ENCODE assay signal across 9 mouse cellular contexts in genomic region chr12:82946507-82946906, GRCm38 (mm10).
A peak's percentile ranks its signal among the peaks of the same experiment; 100 is the strongest.
DNase-seq lines count a peak whose midpoint lies in the region; ATAC-seq and TF ChIP-seq lines count a peak whose summit lies in the region.
"Had no signal": no experiment of that assay in that cellular context is flagged by ENCODE, and none has a peak within 500 bp of the region (broad histone marks: within the 10 kb centered on the region; RNA-seq: fewer than 3 reads in every experiment).

No protein-coding gene starts in this region.

- DNase-seq in CH12.LX (ENCODE audit: extremely low read depth): peak; percentile 82
- DNase-seq in adrenal gland, adult 8-10 months: peak; percentile 63
- DNase-seq in embryo, embryonic 11.5 days (ENCODE audit: low read depth, low spot score): peak; percentile 59
- DNase-seq in heart, adult 2 months: peak; percentile 72 to 86
- DNase-seq in kidney, postnatal 25 days: peak; percentile 75 to 87
- DNase-seq in liver, embryonic 14.5 days (ENCODE audit: low read depth in 3 of 3, low spot score in 3 of 3): peak in 2 of 3 experiments; percentile 9 to 27
- DNase-seq in right cerebral cortex, postnatal 10 days (ENCODE audit: low spot score in 2 of 2): peak; percentile 83 to 92
- DNase-seq in urinary bladder, postnatal 4 days (ENCODE audit: low spot score in 2 of 2): peak; percentile 66 to 83

- H3K27ac ChIP-seq in CH12.LX (ENCODE audit: insufficient read depth, low read depth): no peak overlapping the region
- no peak overlapping the region for H3K27ac ChIP-seq in heart, adult 2 months
- no peak overlapping the region for H3K27ac ChIP-seq in liver, embryonic 14.5 days
- H3K27ac ChIP-seq: hindbrain, embryonic 15.5 days had no signal

- no peak overlapping the region for H3K4me3 ChIP-seq in CH12.LX (replicated peaks in 1 of 3; ENCODE audit: low read depth in 2 of 3, low read length in 2 of 3, poor library complexity in 1 of 3)
- no peak overlapping the region for H3K4me3 ChIP-seq in heart, adult 2 months
- no peak overlapping the region for H3K4me3 ChIP-seq in liver, embryonic 14.5 days (ENCODE audit: insufficient read depth in 1 of 2, low read depth in 2 of 2, low read length in 2 of 2)
- H3K4me3 ChIP-seq: hindbrain, embryonic 15.5 days had no signal

- peak; percentile 79 for TF ChIP-seq RAD21 in CH12.LX (IDR thresholded peaks at IDR 0.05; ENCODE audit: low read depth, low read length)

- no peak for TF ChIP-seq EP300 in CH12.LX (IDR thresholded peaks at IDR 0.05; ENCODE audit: low read length)
- TF ChIP-seq EP300 in heart, adult 2 months (IDR thresholded peaks at IDR 0.05; ENCODE audit: insufficient read depth, low read depth, low read length): no peak
- no peak for TF ChIP-seq EP300 in liver, embryonic 14.5 days (IDR thresholded peaks at IDR 0.05; ENCODE audit: low read depth)

- H3K9me3 ChIP-seq in CH12.LX (replicated peaks; ENCODE audit: low read length): no peaks in the 10 kb centered on the region
- H3K9me3 ChIP-seq in liver, embryonic 14.5 days (ENCODE audit: control insufficient read depth, low read length): no peaks in the 10 kb centered on the region
- H3K9me3 ChIP-seq: hindbrain, embryonic 15.5 days had no signal

- H3K27me3 ChIP-seq in CH12.LX (replicated peaks): no peaks in the 10 kb centered on the region
- H3K27me3 ChIP-seq in heart, adult 2 months (ENCODE audit: control insufficient read depth, insufficient read depth, low read length): no peaks in the 10 kb centered on the region
- H3K27me3 ChIP-seq in liver, embryonic 14.5 days (ENCODE audit: control insufficient read depth, insufficient read depth, low read length): no peaks in the 10 kb centered on the region
- H3K27me3 ChIP-seq: hindbrain, embryonic 15.5 days had no signal

- TF ChIP-seq CTCF in CH12.LX (conservative IDR thresholded peaks at IDR 0.05 in 1 of 2, IDR thresholded peaks at IDR 0.05 in 1 of 2; ENCODE audit: low read depth in 2 of 2, low read length in 2 of 2): peak; percentile 81 to 84
- TF ChIP-seq CTCF in heart, adult 2 months (IDR thresholded peaks at IDR 0.05): peak; percentile 92
- TF ChIP-seq CTCF in liver, embryonic 14.5 days (IDR thresholded peaks at IDR 0.05; ENCODE audit: low read depth): peak; percentile 56

- dilution Hi-C loops in CH12.LX (cut with MboI; ENCODE audit: extremely low pct_ligation_motif_present, extremely low pct_unique_long_range_greater_than_20kb, low sequenced_read_pairs): no loop called here

- peak overlapping the region; percentile 76; the same call in 1 of the 2 replicates for H3K4me2 ChIP-seq in CH12.LX (ENCODE audit: insufficient read depth, low read depth, poor library complexity, severe bottlenecking)
- H3K4me2 ChIP-seq in liver, embryonic 14.5 days (ENCODE audit: low read depth): no peak overlapping the region
- H3K4me2 ChIP-seq: hindbrain, embryonic 15.5 days had no signal

- ATAC-seq in liver, embryonic 14.5 days (ENCODE audit: insufficient read depth): no peak

- TF ChIP-seq POLR2A in CH12.LX (IDR thresholded peaks at IDR 0.05; ENCODE audit: low read depth, low read length): no peak
- no peak for TF ChIP-seq POLR2A in heart, adult 2 months (IDR thresholded peaks at IDR 0.05; ENCODE audit: insufficient read depth, low read depth, low read length)

- H3K79me2 ChIP-seq in CH12.LX (replicated peaks; ENCODE audit: control insufficient read depth, extremely low read depth, insufficient read depth, poor library complexity, severe bottlenecking): no peaks in the 10 kb centered on the region
- H3K79me2 ChIP-seq in heart, adult 2 months (replicated peaks; ENCODE audit: control insufficient read depth, insufficient read depth, low read length): no peaks in the 10 kb centered on the region

- no peak overlapping the region for H3K9ac ChIP-seq in CH12.LX (ENCODE audit: insufficient read depth, low read depth)
- H3K9ac ChIP-seq in heart, adult 2 months (ENCODE audit: low read depth, low read length): peak overlapping the region; percentile 44; the same call in 1 of the 2 replicates
- H3K9ac ChIP-seq in liver, embryonic 14.5 days (replicated peaks): no peak overlapping the region
- H3K9ac ChIP-seq: hindbrain, embryonic 15.5 days had no signal

- 5% methylated on average over 5 of the region's 5 CpGs for whole genome bisulfite sequencing in heart, adult 2 months
- WGBS in liver, embryonic 14.5 days (ENCODE audit: insufficient replicate concordance): 21% methylated on average over 5 of the region's 5 CpGs

- intact Hi-C loops in heart, adult 2 months (cut with DNase I): loop anchor here (1.0 to 10.0 kb wide), 4 partner anchors 132 to 448 kb away; no protein-coding TSS in a partner anchor

- peaks cover 0 to 6% of the 10 kb centered on the region in 2 experiments; a peak in 2 of 4 replicates for H3K4me1 ChIP-seq in CH12.LX (ENCODE audit: control insufficient read depth in 1 of 2, insufficient read depth in 2 of 2)
- peaks cover 2% of the 10 kb centered on the region for H3K4me1 ChIP-seq in heart, adult 2 months (ENCODE audit: control insufficient read depth, insufficient read depth, low read length)
- H3K4me1 ChIP-seq in liver, embryonic 14.5 days (replicated peaks; ENCODE audit: control insufficient read depth in 2 of 2, insufficient read depth in 2 of 2, low read length in 1 of 2): no peaks in the 10 kb centered on the region
- H3K4me1 ChIP-seq: hindbrain, embryonic 15.5 days had no signal

- H3K36me3 ChIP-seq in CH12.LX (replicated peaks in 1 of 2; ENCODE audit: control insufficient read depth in 1 of 2, insufficient read depth in 1 of 2, low read length in 1 of 2): no peaks in the 10 kb centered on the region
- H3K36me3 ChIP-seq in heart, adult 2 months (ENCODE audit: control insufficient read depth, insufficient read depth, low read length): no peaks in the 10 kb centered on the region
- no peaks in the 10 kb centered on the region for H3K36me3 ChIP-seq in liver, embryonic 14.5 days (replicated peaks; ENCODE audit: control insufficient read depth, insufficient read depth, low read depth)
- H3K36me3 ChIP-seq: hindbrain, embryonic 15.5 days had no signal

- in situ Hi-C loops in CH12.LX (cut with MboI; ENCODE audit: low pct_ligation_motif_present, low pct_unique_long_range_greater_than_20kb, low sequenced_read_pairs): no loop called here

TF ChIP-seq in CH12.LX, 34 proteins besides CTCF, POLR2A, EP300 and RAD21:
- no peak for TF ChIP-seq CHD1 (IDR thresholded peaks at IDR 0.05; ENCODE audit: low read depth, low read length)
- peak; percentile 13; the same call in 1 of the 2 replicates for TF ChIP-seq ZC3H11A (IDR thresholded peaks at IDR 0.05; ENCODE audit: low read depth, low read length)
- TF ChIP-seq SMC3 (IDR thresholded peaks at IDR 0.05; ENCODE audit: low read depth, low read length): peak; percentile 79
- TF ChIP-seq BHLHE40 (IDR thresholded peaks at IDR 0.05; ENCODE audit: low read depth, low read length): no peak
- peak; percentile 94 for TF ChIP-seq TBP (conservative IDR thresholded peaks at IDR 0.05; ENCODE audit: low read depth, low read length)
TF ChIP-seq in CH12.LX: peak in this region for 3.

Comparison
In these comparisons a context has a peak if more than half of its experiments do, and no peak if none do; other contexts are left out.
1. DNase-seq: peak in every context shown above with its lines; median percentile 88 in right cerebral cortex, postnatal 10 days; 82 in CH12.LX; 81 in kidney, postnatal 25 days; 79 in heart, adult 2 months; 74 in urinary bladder, postnatal 4 days; 63 in adrenal gland, adult 8-10 months; 59 in embryo, embryonic 11.5 days; 18 in liver, embryonic 14.5 days.